Mouse (Mus musculus): ENCODE data around the gene Fuca2. TPM values are rescaled to one million over a fixed set of nuclear protein-coding genes. Genes with fewer than 3 reads are reported as not detected.

Gene Fuca2
- total RNA-seq, 2 experiments from 2014 or later = 101 to 108 TPM

- no peak for ATAC-seq (replicated peaks; ENCODE audit: poor library complexity, severe bottlenecking)
These were observed 22.5 kb downstream of the Fuca2 start for GRCm38 (mm10) chr10:13521857-13522256.

GRCm38 (mm10) chr10:13528155-13528554 lies 28.8 kb downstream of the Fuca2 start:
- no peak for ATAC-seq (replicated peaks; ENCODE audit: poor library complexity, severe bottlenecking)

GRCm38 (mm10) chr10:13534751-13535150 lies 35.4 kb downstream of the Fuca2 start:
- no peak for ATAC-seq (replicated peaks; ENCODE audit: poor library complexity, severe bottlenecking)

GRCm38 (mm10) chr10:13536706-13537105 lies 37.4 kb downstream of the Fuca2 start:
- no peak for ATAC-seq (replicated peaks; ENCODE audit: poor library complexity, severe bottlenecking)

GRCm38 (mm10) chr10:13539769-13540333 lies 40.5 kb downstream of the Fuca2 start:
- ATAC-seq (replicated peaks; ENCODE audit: poor library complexity, severe bottlenecking) = peak; percentile 99

GRCm38 (mm10) chr10:13541721-13542120 lies 42.4 kb downstream of the Fuca2 start:
- no peak for ATAC-seq (replicated peaks; ENCODE audit: poor library complexity, severe bottlenecking)

- ATAC-seq (replicated peaks; ENCODE audit: poor library complexity, severe bottlenecking) = peak; percentile 99
These were observed 53.5 kb downstream of the Fuca2 start, which contains the start of the genes Adat2 and Pex3 for GRCm38 (mm10) chr10:13552646-13553497. Gene Adat2, plus strand, starts transcription at chr10:13552894. Gene Pex3, minus strand, starts transcription at chr10:13553142.

GRCm38 (mm10) chr10:13553498-13553985 lies 54.2 kb downstream of the Fuca2 start:
- no peak for ATAC-seq (replicated peaks; ENCODE audit: poor library complexity, severe bottlenecking)

GRCm38 (mm10) chr10:13554316-13554715 lies 55.0 kb downstream of the Fuca2 start:
- no peak for ATAC-seq (replicated peaks; ENCODE audit: poor library complexity, severe bottlenecking)

- ATAC-seq (replicated peaks; ENCODE audit: poor library complexity, severe bottlenecking) = peak; percentile 96
These were observed 60.8 kb downstream of the Fuca2 start for GRCm38 (mm10) chr10:13560014-13560674.

GRCm38 (mm10) chr10:13564364-13565079 lies 65.2 kb downstream of the Fuca2 start:
- ATAC-seq (replicated peaks; ENCODE audit: poor library complexity, severe bottlenecking) = peak; percentile 70

GRCm38 (mm10) chr10:13565080-13565448 lies 65.7 kb downstream of the Fuca2 start:
- no peak for ATAC-seq (replicated peaks; ENCODE audit: poor library complexity, severe bottlenecking)

GRCm38 (mm10) chr10:13566393-13566792 lies 67.1 kb downstream of the Fuca2 start:
- ATAC-seq (replicated peaks; ENCODE audit: poor library complexity, severe bottlenecking) = no peak

Other genes with a start within 250 kb of the Fuca2 start
- gene Phactr2, start 25.1 kb upstream of the Fuca2 start, total RNA-seq (2014; fragmentation: Nextera tagmentation) = 27.3 and 33.7 TPM in 2 replicates
- gene Phactr2, start 25.1 kb upstream of the Fuca2 start, total RNA-seq (2017) = 15.8 and 16.8 TPM in 2 replicates
- gene Adat2, start 53.4 kb downstream of the Fuca2 start, total RNA-seq (2014; fragmentation: Nextera tagmentation) = 8.9 and 12.2 TPM in 2 replicates
- gene Adat2, start 53.4 kb downstream of the Fuca2 start, total RNA-seq (2017) = 5.8 and 7.9 TPM in 2 replicates
- gene Pex3, start 53.6 kb downstream of the Fuca2 start, total RNA-seq (2014; fragmentation: Nextera tagmentation) = 22.5 and 36.2 TPM in 2 replicates
- 17.2 and 20.2 TPM in 2 replicates for gene Pex3, start 53.6 kb downstream of the Fuca2 start, total RNA-seq (2017)